Mouse (Mus musculus) G1E (cell line): ENCODE results near the gene Gm26620. TPM values are rescaled to one million over a fixed set of nuclear protein-coding genes. Genes with fewer than 3 reads are reported as not detected.
A peak's percentile ranks its signal among the peaks of the same experiment; 100 is the strongest.

Experiments
- ATAC-seq: 2 replicates; pipeline ENCODE4 v1.8.0; 2016; ENCODE audit warnings: mild to moderate bottlenecking; ENCODE audit not compliant: insufficient number of reproducible peaks, poor library complexity, low FRiP score, severe bottlenecking; ENCODE audit errors: extremely low read depth
- DNase-seq: peaks from one replicate; pipeline ENCODE4 v3.0.0; 2012; ENCODE audit warnings: low spot score
- H3K27me3 ChIP-seq: 2 replicates; pipeline ENCODE4 v1.6.1; 2012; ENCODE audit warnings: mild to moderate bottlenecking, low read length, inconsistent platforms; ENCODE audit not compliant: insufficient read depth
- H3K36me3 ChIP-seq: replicated peaks from 2 replicates; pipeline ENCODE3; 2012; ENCODE audit warnings: mild to moderate bottlenecking, inconsistent platforms
- H3K4me1 ChIP-seq: 2 replicates; pipeline ENCODE4 v1.6.1; 2012; ENCODE audit warnings: low read depth, low read length, inconsistent platforms, mixed read lengths; ENCODE audit not compliant: insufficient read depth
- H3K4me3 ChIP-seq: 2 replicates; pipeline ENCODE4 v1.5.1; 2012; ENCODE audit warnings: low read depth, mild to moderate bottlenecking, inconsistent platforms, low read length, moderate library complexity, mixed read lengths
- H3K9me3 ChIP-seq: replicated peaks from 2 replicates; pipeline ENCODE4 v1.6.1; 2012; ENCODE audit warnings: inconsistent platforms
- CTCF ChIP-seq: IDR thresholded peaks from 2 replicates; pipeline ENCODE4 v1.5.1; 2012; ENCODE audit warnings: low read depth, low read length, inconsistent platforms, mixed read lengths
- GATA1 ChIP-seq: IDR thresholded peaks from 2 replicates; pipeline ENCODE4 v1.6.1; 2012; ENCODE audit warnings: borderline replicate concordance, low read length, inconsistent platforms, mixed read lengths
- GATA2 ChIP-seq: IDR thresholded peaks from 2 replicates; pipeline ENCODE4 v1.6.1; 2012; ENCODE audit warnings: low read depth, low read length, inconsistent platforms, borderline replicate concordance
- POLR2AphosphoS5 ChIP-seq: IDR thresholded peaks from 2 replicates; pipeline ENCODE4 v1.6.1; 2012; ENCODE audit warnings: low read depth, low read length, inconsistent platforms; ENCODE audit not compliant: insufficient replicate concordance
- TAL1 ChIP-seq: conservative IDR thresholded peaks from 2 replicates; pipeline ENCODE4 v1.6.1; 2012; ENCODE audit warnings: low read depth, low read length, inconsistent platforms, mixed read lengths
- polyA plus RNA-seq: library from polyadenylated mRNA; stranded (reverse); fragments of >175 nt; gene quantifications from 2 replicates; pipeline ENCODE4 v1.2.3, GENCODE M21; 2012
- total RNA-seq, 2 experiments: library from RNA; stranded (forward) in 1 of 2; stranded (reverse) in 1 of 2; fragments of 200-1000 nt in 1 of 2; fragments of >200 nt in 1 of 2; fragmentation: Nextera tagmentation in 1 of 2; gene quantifications; 2 replicates each; pipeline ENCODE4 v1.2.3; 2014 to 2017

Gene Gm26620
- total RNA-seq (2014; fragmentation: Nextera tagmentation) (1.1 and 1.3 TPM in 2 replicates), total RNA-seq (2017) (0.41 and 0.76 TPM in 2 replicates), polyA plus RNA-seq (0.90 and 0.91 TPM in 2 replicates)

GRCm38 (mm10) chr1:170884978-170885561, at the start of gene Gm26620, which contains the start of gene Dusp12:
Gene Gm26620 (plus strand): TSS chr1:170885065.
Gene Dusp12 (minus strand): TSS chr1:170885540.
- TF ChIP-seq GATA2 (no peak), CTCF (0 out of 2 replicates have a peak, but pooled peaks have one; percentile 12), POLR2AphosphoS5 (no peak), GATA1 (no peak)

GRCm38 (mm10) chr1:170839685-170840084, 45.2 kb upstream of the Gm26620 start:
- no peaks in the 10 kb centered on the region for H3K9me3 ChIP-seq
- no peaks in the 10 kb centered on the region for H3K27me3 ChIP-seq
- ATAC-seq (no peak), DNase-seq (no peak)
- no peak overlapping the region for H3K4me3 ChIP-seq
- no peaks in the 10 kb centered on the region; the same call in 1 of the 2 replicates for H3K4me1 ChIP-seq
- TF ChIP-seq TAL1 (no peak), CTCF (no peak), POLR2AphosphoS5 (no peak), GATA2 (no peak), GATA1 (no peak)
- peaks cover 73% of the 10 kb centered on the region for H3K36me3 ChIP-seq

More at GRCm38 (mm10) chr1:170884978-170885561, at the start of gene Gm26620, which contains the start of gene Dusp12:
- no peaks in the 10 kb centered on the region for H3K9me3 ChIP-seq
- ATAC-seq (peak; percentile 99), DNase-seq (peak; percentile 79)
- H3K4me1 ChIP-seq, result peaks cover 13% of the 10 kb centered on the region
- peak within 1 kb of the TSS; percentile 97 for H3K4me3 ChIP-seq
- H3K36me3 ChIP-seq, result peaks cover 27% of the 10 kb centered on the region
- peaks cover 2% of the 10 kb centered on the region; the same call in 1 of the 2 replicates for H3K27me3 ChIP-seq

- Histone ChIP-seq H3K4me1 (peaks cover 21% of the 10 kb centered on the region), H3K4me3 (no peak overlapping the region), H3K36me3 (peaks cover 66% of the 10 kb centered on the region), H3K27me3 (no peaks in the 10 kb centered on the region), H3K9me3 (no peaks in the 10 kb centered on the region)
- DNase-seq (no peak), ATAC-seq (no peak)
- TF ChIP-seq TAL1, result no peak
- no peak for TF ChIP-seq GATA2
- TF ChIP-seq POLR2AphosphoS5, result no peak
- TF ChIP-seq CTCF, result no peak
- TF ChIP-seq GATA1, result no peak
These were observed 40.5 kb upstream of the Gm26620 start for GRCm38 (mm10) chr1:170844380-170844779.

- peak; percentile 90 for ATAC-seq
- peaks cover 67% of the 10 kb centered on the region for H3K36me3 ChIP-seq
These were observed 39.2 kb upstream of the Gm26620 start for GRCm38 (mm10) chr1:170845448-170846307.

GRCm38 (mm10) chr1:170850007-170850406, 34.9 kb upstream of the Gm26620 start:
- Histone ChIP-seq H3K36me3 (peaks cover 56% of the 10 kb centered on the region), H3K27me3 (no peaks in the 10 kb centered on the region), H3K9me3 (no peaks in the 10 kb centered on the region), H3K4me3 (no peak overlapping the region), H3K4me1 (peaks cover 42% of the 10 kb centered on the region)
- DNase-seq, result no peak
- no peak for TF ChIP-seq TAL1
- no peak for TF ChIP-seq CTCF
- TF ChIP-seq GATA2, result no peak
- no peak for TF ChIP-seq GATA1
- no peak for TF ChIP-seq POLR2AphosphoS5
- no peak for ATAC-seq

More at GRCm38 (mm10) chr1:170845448-170846307, 39.2 kb upstream of the Gm26620 start:
- no peaks in the 10 kb centered on the region for H3K27me3 ChIP-seq
- no peak for TF ChIP-seq GATA2
- peak; percentile 56 for TF ChIP-seq TAL1
- no peak for TF ChIP-seq POLR2AphosphoS5
- no peak for TF ChIP-seq GATA1
- no peak for TF ChIP-seq CTCF
- H3K4me1 ChIP-seq, result peaks cover 28% of the 10 kb centered on the region
- peak; percentile 34 for DNase-seq
- H3K9me3 ChIP-seq, result no peaks in the 10 kb centered on the region
- H3K4me3 ChIP-seq, result peak overlapping the region; percentile 45; the same call in 1 of the 2 replicates

GRCm38 (mm10) chr1:170850637-170851624, 33.9 kb upstream of the Gm26620 start:
- ATAC-seq, result no peak
- Histone ChIP-seq H3K9me3 (no peaks in the 10 kb centered on the region), H3K4me1 (peaks cover 38% of the 10 kb centered on the region), H3K27me3 (no peaks in the 10 kb centered on the region), H3K4me3 (no peak overlapping the region; the same call in 1 of the 2 replicates), H3K36me3 (peaks cover 59% of the 10 kb centered on the region)
- no peak for DNase-seq
- TF ChIP-seq TAL1, result no peak
- no peak for TF ChIP-seq CTCF
- TF ChIP-seq GATA2, result no peak
- TF ChIP-seq POLR2AphosphoS5, result no peak
